Mouse (Mus musculus) hindbrain, embryonic 11.5 days (tissue): ENCODE results near the gene Ssbp4. TPM values are rescaled to one million over a fixed set of nuclear protein-coding genes. Genes with fewer than 3 reads are reported as not detected.

Experiments
- ATAC-seq: fragments of 200-750 bp; cut with Nextera tagmentation; 2 replicates; pipeline ENCODE4 v1.8.0; 2017; ENCODE audit warnings: mild to moderate bottlenecking, moderate TSS enrichment, moderate library complexity; ENCODE audit not compliant: low FRiP score
- DNase-seq: peaks from one replicate; pipeline ENCODE4 v3.0.0-alpha.2; 2015; ENCODE audit warnings: low spot score
- H3K27ac ChIP-seq: fragments of 300-500 bp; sonication (generic); 2 replicates; pipeline ENCODE4 v1.5.1; 2014; ENCODE audit warnings: mild to moderate bottlenecking, low read depth, low read length
- H3K27me3 ChIP-seq: fragments of 300-500 bp; sonication (generic); 2 replicates; pipeline ENCODE4 v1.6.1; 2014; ENCODE audit warnings: mild to moderate bottlenecking, low read length, moderate library complexity, mixed read lengths; ENCODE audit not compliant: control insufficient read depth, insufficient read depth
- H3K36me3 ChIP-seq: fragments of 300-500 bp; sonication (generic); 2 replicates; pipeline ENCODE4 v1.6.1; 2014; ENCODE audit warnings: mild to moderate bottlenecking, low read length, moderate library complexity, mixed read lengths; ENCODE audit not compliant: control insufficient read depth, insufficient read depth
- H3K4me1 ChIP-seq: fragments of 300-500 bp; sonication (generic); replicated peaks from 2 replicates; pipeline ENCODE4 v1.6.1; 2014; ENCODE audit warnings: low read length, mixed read lengths; ENCODE audit not compliant: control insufficient read depth, insufficient read depth
- H3K4me2 ChIP-seq: fragments of 300-500 bp; sonication (generic); replicated peaks from 2 replicates; pipeline ENCODE4 v1.6.1; 2014; ENCODE audit warnings: mild to moderate bottlenecking, low read depth, low read length
- H3K4me3 ChIP-seq: fragments of 300-500 bp; sonication (generic); 2 replicates; pipeline ENCODE4 v1.5.1; 2014; ENCODE audit warnings: low read depth, low read length
- H3K9ac ChIP-seq: fragments of 300-500 bp; sonication (generic); 2 replicates; pipeline ENCODE4 v1.6.1; 2014; ENCODE audit warnings: low read depth, low read length
- H3K9me3 ChIP-seq: fragments of 300-500 bp; sonication (generic); 2 replicates; pipeline ENCODE4 v1.6.1; 2016; ENCODE audit warnings: low read length; ENCODE audit not compliant: control insufficient read depth
- WGBS: fragments of 180-500 bp; shearing (Covaris S2); extraction: QIAGEN DNeasy Blood & Tissue Kit; methylation state at CpG from one replicate; pipeline ENCODE4 v1.1.7; 2014; 5-methylcytosine and 5-hydroxymethylcytosine counted together
- polyA plus RNA-seq: library from polyadenylated mRNA; unstranded; fragments of >200 nt; fragmentation: Nextera tagmentation; extraction: Ambion mirVana; gene quantifications from 2 replicates; pipeline ENCODE4 v1.2.1, GENCODE M21; 2014

Gene Ssbp4
- polyA plus RNA-seq, 1 experiment from 2014 or later, result 126 TPM

DNA sequence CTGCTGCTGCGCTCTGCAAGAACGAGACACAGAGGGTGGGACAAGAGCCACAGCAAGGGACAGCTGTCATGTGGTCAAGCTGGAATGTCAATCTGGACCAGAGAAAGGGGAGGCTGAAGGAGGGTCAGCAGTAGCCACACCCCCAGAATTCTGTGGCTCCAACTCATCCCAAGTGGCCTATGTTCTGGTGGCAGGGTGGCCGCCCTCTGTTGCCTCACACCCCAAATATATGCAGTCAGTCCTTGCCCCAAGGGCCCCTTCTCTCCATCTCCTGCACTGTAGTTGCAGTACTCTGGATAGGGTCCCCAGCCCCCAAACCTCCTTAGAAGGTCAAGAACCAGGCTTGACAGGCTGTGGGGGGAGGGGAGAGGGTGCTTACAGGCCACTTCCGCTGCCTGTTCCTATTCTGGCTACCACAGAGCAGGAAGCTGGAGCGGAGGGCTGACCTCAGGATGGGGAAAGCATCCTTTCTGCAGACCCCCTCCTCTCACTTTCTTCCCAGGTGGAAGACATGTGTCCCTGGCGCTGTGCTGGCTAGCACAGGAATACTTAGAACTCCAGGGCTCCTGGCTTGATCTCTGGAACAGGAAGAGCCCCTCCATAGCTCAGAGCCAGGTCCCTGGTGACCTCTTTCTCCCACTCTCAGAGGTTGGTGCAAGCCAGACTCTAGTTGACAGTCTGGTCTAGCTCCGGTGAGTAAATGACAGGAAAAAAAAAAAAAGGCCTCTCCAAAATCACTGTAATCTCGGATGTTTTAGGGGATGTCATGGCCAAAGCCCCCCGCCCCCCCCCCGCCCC is 8.0 kb downstream of the Ssbp4 start:
- DNase-seq (peak; percentile 68), ATAC-seq (peak; percentile 34; the same call in 1 of the 2 replicates)
- Histone ChIP-seq H3K27me3 (peaks cover 10% of the 10 kb centered on the region; the same call in 1 of the 2 replicates), H3K36me3 (0 out of 2 replicates have a peak, but pooled peaks cover 2% of the 10 kb centered on the region), H3K9ac (peak overlapping the region; percentile 43; the same call in 1 of the 2 replicates), H3K4me2 (peak overlapping the region; percentile 53), H3K4me3 (peak overlapping the region; percentile 10), H3K9me3 (no peaks in the 10 kb centered on the region), H3K27ac (peak overlapping the region; percentile 92), H3K4me1 (peaks cover 32% of the 10 kb centered on the region)
- 15% methylated on average over 10 of the region's 10 CpGs for WGBS

DNA sequence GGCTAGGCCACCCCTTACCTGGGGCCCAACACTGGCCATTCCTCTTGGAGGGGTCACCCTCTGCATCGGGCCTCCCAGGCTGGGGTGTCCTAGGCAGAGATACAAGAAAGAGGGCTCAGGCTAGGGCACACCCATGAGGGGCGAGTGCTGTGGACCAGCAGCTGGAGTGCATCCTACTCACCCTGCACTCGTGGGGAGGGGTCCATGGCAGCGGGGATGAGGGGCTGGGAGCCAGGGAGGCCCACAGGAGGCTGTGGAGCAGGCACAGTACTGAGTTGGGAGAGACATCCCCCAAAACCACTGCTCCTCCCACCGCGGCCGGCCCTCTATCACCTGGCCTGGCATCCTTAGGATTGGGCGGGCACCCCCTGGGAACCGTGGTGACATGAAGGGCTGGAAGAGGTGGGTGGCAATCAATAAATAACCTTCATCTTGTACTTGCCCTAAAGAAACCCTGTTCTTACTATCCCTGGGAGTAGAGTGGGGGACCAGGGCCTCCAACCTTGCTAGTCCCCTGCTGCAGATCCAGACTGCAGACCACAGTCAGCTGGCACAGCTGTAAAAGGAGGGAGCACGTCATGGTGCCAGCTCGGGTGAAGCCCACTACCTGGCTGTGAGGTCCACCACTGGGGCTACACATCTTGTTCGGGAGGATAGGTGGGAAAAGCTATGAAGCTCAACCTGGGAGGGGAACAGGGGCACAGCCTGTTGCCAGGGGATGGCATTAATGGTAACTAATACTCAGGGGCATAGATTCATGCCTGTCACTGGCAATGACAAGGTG is 9.0 kb downstream of the Ssbp4 start:
- H3K4me2 ChIP-seq, result no peak overlapping the region
- H3K27me3 ChIP-seq, result peaks cover 10% of the 10 kb centered on the region; the same call in 1 of the 2 replicates

DNA sequence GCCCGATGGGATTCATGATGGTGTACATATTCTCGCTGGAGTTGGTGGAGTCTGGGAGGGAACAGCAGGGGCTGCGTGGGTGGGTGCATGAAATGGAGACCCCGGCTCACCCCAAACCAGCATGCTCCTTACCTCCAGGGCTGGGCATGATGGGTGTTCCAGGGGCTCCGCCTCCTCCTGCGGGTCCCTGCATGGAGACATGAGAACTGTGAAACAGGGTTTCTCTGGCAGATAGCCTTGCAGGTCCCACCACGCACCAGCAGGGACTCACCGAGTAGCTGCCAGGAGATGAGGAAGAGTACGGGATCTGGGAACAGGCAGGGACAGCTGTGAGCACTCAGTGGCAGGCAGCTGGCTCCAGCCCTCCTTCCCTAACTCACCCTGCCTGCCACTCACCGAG is 9.9 kb downstream of the Ssbp4 start:
- DNase-seq (peak; percentile 47), ATAC-seq (no peak)
- 0 out of 2 replicates have a peak overlapping the region, but pooled peaks have one; percentile 37 for H3K27ac ChIP-seq
- no peaks in the 10 kb centered on the region for H3K9me3 ChIP-seq
- peak overlapping the region; percentile 42; the same call in 1 of the 2 replicates for H3K4me3 ChIP-seq
- WGBS, result 16% methylated on average over 10 of the region's 10 CpGs
- 0 out of 2 replicates have a peak, but pooled peaks cover 2% of the 10 kb centered on the region for H3K36me3 ChIP-seq
- peaks cover 34% of the 10 kb centered on the region for H3K4me1 ChIP-seq
- H3K9ac ChIP-seq, result no peak overlapping the region
- peaks cover 10% of the 10 kb centered on the region; the same call in 1 of the 2 replicates for H3K27me3 ChIP-seq
- H3K4me2 ChIP-seq, result peak overlapping the region; percentile 91

More for the DNA sequence above, 9.0 kb downstream of the Ssbp4 start:
- ATAC-seq (no peak), DNase-seq (no peak)
- WGBS, result 79% methylated on average over 12 of the region's 12 CpGs
- H3K4me3 ChIP-seq, result no peak overlapping the region
- peaks cover 36% of the 10 kb centered on the region for H3K4me1 ChIP-seq
- no peak overlapping the region for H3K9ac ChIP-seq
- no peaks in the 10 kb centered on the region for H3K9me3 ChIP-seq
- 0 out of 2 replicates have a peak, but pooled peaks cover 2% of the 10 kb centered on the region for H3K36me3 ChIP-seq
- H3K27ac ChIP-seq, result peak overlapping the region; percentile 92

DNA sequence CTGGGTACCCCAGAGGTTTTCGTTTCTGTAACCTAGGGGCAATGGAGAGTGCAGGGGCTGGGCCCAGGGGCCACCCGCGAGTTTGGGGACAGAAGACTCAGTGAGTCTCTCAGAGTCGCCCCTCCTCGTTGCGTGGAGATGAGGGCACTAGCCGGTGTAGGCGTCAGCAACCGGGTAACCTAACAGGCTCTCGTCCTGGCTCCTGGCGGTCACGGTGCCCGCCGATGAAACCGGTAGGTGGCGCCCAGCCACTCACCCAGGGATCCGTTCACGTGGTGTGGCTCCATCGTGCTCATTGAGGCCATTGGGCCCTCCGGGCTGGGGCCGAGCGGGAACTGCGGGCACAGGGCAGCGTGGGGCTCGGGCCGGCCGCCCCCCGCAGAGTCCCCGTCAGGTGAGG is 10.4 kb downstream of the Ssbp4 start:
- H3K4me3 ChIP-seq, result peak overlapping the region; percentile 42
- WGBS, result 2% methylated on average over 29 of the region's 29 CpGs
- DNase-seq, result peak; percentile 87
- H3K36me3 ChIP-seq, result 0 out of 2 replicates have a peak, but pooled peaks cover 2% of the 10 kb centered on the region
- peak overlapping the region; percentile 91 for H3K4me2 ChIP-seq
- peak overlapping the region; percentile 75 for H3K9ac ChIP-seq
- peak; percentile 46; the same call in 1 of the 2 replicates for ATAC-seq
- peaks cover 34% of the 10 kb centered on the region for H3K4me1 ChIP-seq
- no peaks in the 10 kb centered on the region for H3K9me3 ChIP-seq
- H3K27ac ChIP-seq, result peak overlapping the region; percentile 37; the same call in 1 of the 2 replicates
- peaks cover 10% of the 10 kb centered on the region; the same call in 1 of the 2 replicates for H3K27me3 ChIP-seq

DNA sequence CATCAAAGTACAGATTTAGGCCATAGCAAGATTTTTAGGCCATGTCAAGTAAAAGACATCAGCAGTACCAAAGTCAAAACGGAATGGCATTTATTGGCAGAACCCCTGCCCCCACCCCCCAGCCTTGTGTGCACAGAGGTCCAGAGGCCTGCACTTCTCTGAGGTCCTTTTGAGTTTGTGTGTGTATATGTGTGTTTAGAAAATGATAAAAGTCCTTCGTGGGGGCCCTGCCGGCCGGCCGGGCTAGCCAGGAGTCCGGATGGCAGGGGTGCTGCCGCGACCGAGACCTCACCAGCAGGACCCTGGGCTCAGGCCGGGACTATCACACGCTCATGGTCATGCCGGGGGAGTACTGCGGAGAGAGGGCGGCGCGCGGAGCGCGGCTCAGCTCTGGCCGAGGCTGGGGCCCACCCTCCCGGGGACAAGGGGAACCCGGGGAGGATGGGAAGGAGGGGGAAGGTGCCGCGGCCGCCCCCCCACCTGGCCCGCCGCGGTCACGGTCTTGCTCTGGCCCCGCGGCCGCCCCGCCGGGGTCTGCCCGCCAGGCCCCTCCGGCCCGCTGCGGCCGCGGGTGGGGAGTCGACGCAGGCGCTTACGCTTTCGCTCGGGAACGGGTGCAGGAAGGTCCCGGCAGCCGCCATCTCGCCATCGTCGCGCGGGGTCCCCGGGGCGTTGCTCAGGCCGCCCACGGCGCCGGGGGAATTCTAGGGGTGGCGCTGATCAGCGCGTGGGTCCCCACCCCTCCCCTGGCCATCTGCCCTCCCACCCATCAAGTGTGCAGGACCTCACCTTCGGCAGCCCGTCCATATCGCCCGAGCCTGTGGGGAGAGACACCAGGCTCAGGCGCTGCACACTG is 11.0 kb downstream of the Ssbp4 start:
- ATAC-seq (peak; percentile 2; the same call in 1 of the 2 replicates), DNase-seq (peak; percentile 37)
- Histone ChIP-seq H3K4me1 (peaks cover 37% of the 10 kb centered on the region), H3K4me3 (peak overlapping the region; percentile 42), H3K27ac (peak overlapping the region; percentile 37; the same call in 1 of the 2 replicates), H3K36me3 (0 out of 2 replicates have a peak, but pooled peaks cover 2% of the 10 kb centered on the region), H3K9ac (peak overlapping the region; percentile 75), H3K9me3 (no peaks in the 10 kb centered on the region), H3K4me2 (peak overlapping the region; percentile 91), H3K27me3 (peaks cover 10% of the 10 kb centered on the region; the same call in 1 of the 2 replicates)
- WGBS, result 5% methylated on average over 64 of the region's 68 CpGs

DNA sequence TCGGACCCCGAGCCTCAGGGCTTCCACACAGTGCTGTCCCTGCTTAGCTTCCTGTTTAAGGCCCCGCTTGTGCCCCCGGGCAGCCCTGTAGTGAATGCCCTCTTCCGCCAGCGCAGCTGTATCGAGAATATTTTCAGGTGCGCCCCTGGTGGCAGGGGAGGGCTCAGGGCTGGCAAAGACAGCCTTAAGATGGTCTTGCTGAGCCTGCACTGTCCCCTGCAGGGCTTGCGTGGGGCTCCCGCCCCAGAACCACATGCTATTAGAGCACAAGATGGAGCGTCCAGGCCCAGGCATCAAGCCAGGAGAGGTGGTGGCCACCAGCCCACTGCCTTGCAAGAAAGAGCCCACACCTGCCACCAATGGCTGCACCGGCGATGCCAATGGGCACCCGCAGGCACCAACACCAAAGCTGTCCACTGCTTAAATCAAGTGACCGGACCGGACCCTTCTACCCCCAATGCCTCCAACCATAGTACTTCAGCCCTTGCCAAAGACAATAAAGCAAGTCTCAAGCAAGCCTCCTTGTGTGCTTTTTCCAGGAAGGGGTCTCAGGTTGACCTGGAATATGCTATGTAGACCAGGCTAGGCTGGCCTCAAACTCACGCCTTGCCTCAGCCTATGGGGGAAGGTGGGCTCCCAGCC is 11.8 kb downstream of the Ssbp4 start:
- Histone ChIP-seq H3K4me1 (peaks cover 37% of the 10 kb centered on the region), H3K9me3 (no peaks in the 10 kb centered on the region), H3K9ac (no peak overlapping the region), H3K4me2 (no peak overlapping the region), H3K27ac (no peak overlapping the region), H3K4me3 (peak overlapping the region; percentile 42), H3K36me3 (0 out of 2 replicates have a peak, but pooled peaks cover 2% of the 10 kb centered on the region), H3K27me3 (peaks cover 10% of the 10 kb centered on the region; the same call in 1 of the 2 replicates)
- WGBS, result 87% methylated on average over 17 of the region's 17 CpGs
- DNase-seq (peak; percentile 40), ATAC-seq (no peak)

DNA sequence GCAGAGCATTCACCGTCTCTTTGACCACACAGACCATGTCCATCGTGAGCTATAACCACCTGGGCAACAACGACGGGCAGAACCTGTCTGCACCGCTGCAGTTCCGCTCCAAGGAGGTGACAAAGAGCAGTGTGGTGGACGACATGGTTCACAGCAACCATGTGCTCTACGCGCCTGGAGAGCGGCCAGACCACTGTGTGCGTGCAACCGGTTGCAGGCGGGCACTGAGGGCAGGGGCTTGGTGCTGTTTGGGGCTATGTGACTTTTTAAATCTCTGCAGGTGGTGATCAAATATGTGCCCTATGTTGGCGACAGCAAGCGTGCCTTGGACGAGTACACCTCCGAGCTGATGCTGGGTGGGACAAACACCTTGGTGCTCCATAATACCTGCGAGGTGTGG is 12.5 kb downstream of the Ssbp4 start:
- Histone ChIP-seq H3K4me1 (peaks cover 37% of the 10 kb centered on the region), H3K27me3 (peaks cover 10% of the 10 kb centered on the region; the same call in 1 of the 2 replicates)
- ATAC-seq, result no peak

More for the DNA sequence above, 12.5 kb downstream of the Ssbp4 start:
- H3K9me3 ChIP-seq, result no peaks in the 10 kb centered on the region
- no peak overlapping the region for H3K4me3 ChIP-seq
- H3K4me2 ChIP-seq, result no peak overlapping the region
- DNase-seq, result no peak
- H3K36me3 ChIP-seq, result 0 out of 2 replicates have a peak, but pooled peaks cover 2% of the 10 kb centered on the region
- H3K9ac ChIP-seq, result no peak overlapping the region
- H3K27ac ChIP-seq, result no peak overlapping the region
- 97% methylated on average over 18 of the region's 18 CpGs for WGBS
